Mouse (Mus musculus): ENCODE measurements around the gene Hoxd10.

Gene Hoxd10

DNA sequence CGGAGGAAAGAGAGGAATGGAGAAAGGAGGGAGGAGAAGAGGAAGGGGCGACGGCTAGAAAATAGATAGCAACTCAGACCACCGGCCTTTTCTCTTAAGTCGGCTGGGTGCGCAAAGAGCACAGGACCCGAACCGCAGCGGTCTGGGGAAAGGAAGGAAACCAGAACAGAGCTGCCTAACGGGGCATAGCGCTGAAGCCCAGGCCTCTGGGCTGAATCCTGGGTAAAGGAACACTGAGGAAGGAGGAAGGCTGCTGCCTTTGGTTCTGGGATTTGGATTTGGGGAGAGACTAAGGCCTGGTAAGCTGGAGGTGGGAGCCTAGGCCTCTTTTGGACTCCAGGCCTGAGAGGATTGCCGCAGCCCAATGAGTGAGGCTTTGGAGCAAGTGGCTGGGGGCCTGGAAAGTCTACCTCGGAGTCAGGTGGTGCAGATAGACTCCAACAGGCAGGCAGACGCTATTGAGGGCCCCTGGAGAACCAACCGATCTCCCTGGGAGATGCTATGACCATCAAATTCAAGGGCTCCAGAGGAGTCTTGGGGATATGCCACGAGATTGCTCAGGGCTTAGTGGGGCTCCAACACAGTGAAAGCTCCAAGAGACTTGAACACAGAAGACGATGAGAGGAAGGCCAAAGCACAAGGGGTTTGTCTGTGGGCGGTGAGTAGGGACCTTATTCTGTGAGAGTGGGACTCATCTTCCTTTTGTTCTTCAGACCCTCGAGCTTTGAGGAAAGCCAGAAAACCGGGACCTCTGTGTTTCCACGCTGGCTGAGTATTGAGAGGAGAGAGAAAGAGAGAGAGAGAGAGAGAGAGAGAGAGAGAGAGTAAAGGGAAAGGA, 10.9 kb upstream of the Hoxd10 start:
- DNase-seq (ENCODE audit: low spot score in 2 of 2), result no peak

DNA sequence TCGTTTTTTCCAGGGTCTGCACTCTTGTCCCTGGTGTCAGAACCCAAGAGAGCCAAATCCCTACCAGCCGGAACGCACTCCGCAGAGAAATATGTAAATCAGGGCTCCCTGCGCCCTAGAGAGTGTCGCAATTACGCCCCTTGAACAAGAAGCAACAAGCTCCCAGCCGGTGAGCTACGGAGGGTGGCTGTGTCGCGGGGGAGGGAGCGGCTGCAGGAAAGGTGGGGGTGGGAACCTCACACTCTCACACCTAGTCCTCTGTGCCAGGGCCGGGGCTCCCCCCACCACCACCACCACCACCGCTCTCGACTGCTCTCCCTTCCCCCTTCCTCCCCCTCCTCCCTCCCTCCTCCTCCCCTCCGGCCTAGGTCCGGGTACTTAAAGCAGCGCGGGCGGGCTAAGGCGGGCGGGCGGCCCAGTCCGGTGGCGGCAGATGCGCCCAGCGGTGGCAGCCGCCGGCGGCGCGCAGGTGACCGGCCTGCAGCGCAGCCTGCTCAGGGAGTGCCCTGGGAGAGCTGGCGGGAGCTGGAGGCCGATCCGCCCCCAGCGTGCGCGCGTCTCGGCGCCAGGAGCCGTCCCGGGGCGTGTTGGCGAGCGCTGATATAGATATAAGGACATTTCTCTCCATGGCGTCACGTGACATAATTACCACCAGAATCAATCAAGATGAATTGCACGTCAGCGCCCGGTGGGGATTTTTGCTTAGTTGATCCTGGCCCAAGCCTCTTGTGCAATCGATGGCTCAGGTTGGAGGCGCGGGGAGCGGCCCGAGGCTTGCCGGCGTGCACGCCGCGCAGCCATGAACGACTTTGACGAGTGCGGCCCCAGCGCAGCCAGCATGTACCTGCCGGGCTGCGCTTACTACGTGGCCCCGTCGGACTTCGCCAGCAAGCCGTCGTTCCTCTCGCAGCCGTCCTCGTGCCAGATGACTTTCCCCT, 9.9 kb upstream of the Hoxd10 start:
- DNase-seq (ENCODE audit: low spot score in 2 of 2), result no peak

DNA sequence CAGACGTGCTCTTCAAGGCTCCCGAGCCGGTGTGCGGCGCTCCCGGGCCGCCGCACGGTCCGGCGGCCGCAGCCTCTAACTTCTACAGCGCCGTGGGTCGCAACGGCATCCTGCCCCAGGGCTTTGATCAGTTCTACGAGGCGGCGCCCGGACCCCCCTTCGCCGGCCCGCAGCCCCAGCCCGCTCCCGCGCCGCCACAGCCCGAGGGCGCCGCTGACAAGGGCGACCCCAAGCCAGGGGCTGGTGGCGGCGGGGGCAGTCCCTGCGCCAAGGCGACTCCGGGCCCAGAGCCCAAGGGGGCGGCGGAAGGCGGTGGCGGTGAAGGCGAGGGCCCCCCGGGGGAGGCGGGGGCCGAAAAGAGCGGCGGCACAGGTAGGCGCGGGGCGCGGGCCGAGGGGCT, 8.9 kb upstream of the Hoxd10 start:
- no peak for DNase-seq (ENCODE audit: low spot score in 2 of 2)

DNA sequence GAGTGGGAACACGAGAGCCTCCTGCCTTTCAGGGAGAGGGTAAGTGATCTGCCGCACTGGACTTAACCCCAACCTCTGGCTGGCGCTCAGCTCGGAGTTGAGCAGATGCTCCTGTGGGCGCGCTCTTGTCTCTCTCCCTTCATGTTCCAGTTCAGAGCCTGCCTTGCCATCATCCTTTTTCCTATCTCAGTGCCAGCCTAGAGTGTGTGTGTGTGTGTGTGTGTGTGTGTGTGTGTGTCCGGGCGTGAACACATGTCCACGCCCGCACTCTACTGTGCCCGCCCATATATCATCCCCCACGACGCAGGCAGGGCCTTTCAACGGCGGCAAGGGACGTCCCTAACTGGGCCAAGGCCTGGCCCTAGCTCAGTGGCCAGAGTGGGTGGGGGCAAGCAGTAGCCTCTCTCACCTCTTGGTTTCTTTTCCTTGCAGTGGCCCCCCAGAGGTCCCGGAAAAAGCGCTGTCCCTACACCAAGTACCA, 8.2 kb upstream of the Hoxd10 start:
- DNase-seq (ENCODE audit: low spot score in 2 of 2), result no peak

DNA sequence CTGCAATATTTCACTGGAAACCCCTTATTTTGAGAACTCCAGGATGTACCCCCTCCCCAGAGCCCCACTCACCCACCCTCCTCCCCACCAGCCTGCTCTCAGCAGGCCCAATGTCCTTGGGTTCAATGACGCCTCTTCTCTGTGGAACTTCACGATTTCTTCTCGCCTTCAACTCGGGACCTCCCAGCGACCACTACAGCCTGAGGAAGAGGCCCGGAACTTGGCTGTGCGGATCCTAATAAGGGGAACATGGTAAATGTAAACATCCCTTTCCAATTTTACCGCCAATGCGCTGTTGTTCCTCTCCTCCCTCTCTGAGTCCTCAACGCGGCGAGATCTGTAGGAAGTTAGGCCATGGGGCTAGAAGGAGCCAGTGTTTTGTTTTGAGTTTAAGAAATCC, 7.6 kb upstream of the Hoxd10 start:
- no peak for DNase-seq (ENCODE audit: low spot score in 2 of 2)

DNA sequence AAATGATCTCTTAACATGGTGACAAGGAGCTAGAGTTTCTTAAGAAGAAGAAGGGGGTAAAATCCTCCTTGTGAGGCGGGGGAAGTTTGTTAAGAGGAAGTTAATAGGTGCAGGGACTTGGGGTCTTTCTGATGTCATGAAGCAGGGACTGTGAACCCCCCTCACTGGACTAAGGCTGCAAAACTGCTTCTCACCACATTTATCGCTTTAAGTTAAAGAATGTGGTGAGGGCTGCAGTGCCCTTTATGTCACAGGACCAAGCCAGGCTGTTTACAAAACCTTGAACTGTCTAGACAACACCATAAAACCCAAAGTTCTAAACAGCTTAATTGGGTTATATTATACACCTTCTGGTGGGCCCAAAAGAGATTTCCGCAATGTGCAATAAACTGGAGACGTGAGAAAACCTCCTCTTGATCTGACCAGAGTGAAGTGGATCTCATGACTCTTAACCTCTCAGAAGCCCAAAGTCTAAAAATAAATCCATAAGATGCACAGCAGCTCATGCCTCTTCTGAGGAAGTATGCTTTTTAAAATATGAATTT, 6.6 kb upstream of the Hoxd10 start:
- no peak for DNase-seq (ENCODE audit: low spot score in 2 of 2)

DNA sequence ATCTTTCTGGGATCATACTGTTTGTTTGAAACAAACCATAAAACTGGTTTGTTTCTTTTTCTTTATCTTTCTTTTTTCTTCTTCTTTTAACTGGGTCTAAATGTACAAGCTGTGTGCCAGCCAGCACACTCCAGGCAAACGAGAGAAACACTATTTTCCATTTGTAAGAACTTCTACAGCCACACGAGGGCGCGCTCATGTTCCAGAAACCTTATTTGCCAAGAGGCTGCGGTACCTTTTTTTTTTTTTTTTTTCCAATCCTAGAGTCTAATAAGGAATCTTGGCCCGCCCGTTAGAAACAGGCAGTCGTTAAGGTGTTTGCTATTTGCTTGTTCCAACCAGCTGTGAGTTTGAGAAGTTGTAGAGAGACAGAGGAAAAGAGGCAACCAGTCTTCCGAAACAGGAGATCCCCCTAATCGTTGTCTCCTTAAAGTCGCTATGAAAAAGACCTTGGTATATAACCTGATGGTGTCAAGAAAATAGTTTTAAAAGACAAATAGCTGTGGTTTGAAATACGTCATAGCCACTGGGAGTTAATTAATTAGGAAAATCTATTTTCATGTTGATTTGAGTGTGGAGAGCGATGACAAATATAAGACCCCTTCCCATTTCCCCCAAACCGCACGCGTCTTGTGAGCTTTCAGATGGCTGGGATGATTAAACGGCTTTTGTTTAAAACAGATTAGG, 5.3 kb upstream of the Hoxd10 start:
- no peak for DNase-seq (ENCODE audit: low spot score in 2 of 2)

DNA sequence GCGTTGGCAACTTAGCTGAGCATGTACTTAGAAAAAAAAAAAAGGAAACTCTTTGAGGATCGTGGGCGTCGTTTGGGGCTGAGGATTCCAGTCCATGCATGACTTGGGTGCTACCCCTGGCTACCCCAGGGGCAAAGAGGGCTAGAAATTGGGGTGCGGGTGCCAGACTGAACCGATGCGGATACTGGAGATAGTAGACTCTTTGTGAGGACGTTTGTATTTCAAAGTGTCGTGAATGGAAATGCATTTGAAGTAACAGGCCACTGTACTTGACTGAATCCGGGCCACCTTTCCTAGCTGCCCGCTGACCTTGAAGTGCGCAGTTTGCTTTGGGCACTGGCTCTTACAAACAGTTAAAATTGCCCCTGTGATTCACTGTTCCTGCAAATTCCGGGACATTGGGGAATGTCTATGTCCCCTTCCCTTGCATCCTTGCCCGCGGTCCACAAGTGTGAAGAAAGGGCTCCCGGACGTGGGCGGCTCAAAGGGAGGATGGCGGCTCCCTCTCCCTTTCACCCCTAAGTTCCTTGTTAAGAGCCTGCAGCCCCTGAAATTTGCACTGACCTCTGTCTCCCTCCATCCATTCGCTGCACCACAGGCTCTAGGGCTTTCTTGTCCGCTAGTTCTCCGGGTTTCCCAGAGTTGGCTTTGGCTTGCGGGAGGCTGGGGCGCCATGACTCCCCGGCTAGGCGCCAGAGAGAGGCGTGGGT, 4.6 kb upstream of the Hoxd10 start:
- DNase-seq (ENCODE audit: low spot score in 2 of 2), result no peak

DNA sequence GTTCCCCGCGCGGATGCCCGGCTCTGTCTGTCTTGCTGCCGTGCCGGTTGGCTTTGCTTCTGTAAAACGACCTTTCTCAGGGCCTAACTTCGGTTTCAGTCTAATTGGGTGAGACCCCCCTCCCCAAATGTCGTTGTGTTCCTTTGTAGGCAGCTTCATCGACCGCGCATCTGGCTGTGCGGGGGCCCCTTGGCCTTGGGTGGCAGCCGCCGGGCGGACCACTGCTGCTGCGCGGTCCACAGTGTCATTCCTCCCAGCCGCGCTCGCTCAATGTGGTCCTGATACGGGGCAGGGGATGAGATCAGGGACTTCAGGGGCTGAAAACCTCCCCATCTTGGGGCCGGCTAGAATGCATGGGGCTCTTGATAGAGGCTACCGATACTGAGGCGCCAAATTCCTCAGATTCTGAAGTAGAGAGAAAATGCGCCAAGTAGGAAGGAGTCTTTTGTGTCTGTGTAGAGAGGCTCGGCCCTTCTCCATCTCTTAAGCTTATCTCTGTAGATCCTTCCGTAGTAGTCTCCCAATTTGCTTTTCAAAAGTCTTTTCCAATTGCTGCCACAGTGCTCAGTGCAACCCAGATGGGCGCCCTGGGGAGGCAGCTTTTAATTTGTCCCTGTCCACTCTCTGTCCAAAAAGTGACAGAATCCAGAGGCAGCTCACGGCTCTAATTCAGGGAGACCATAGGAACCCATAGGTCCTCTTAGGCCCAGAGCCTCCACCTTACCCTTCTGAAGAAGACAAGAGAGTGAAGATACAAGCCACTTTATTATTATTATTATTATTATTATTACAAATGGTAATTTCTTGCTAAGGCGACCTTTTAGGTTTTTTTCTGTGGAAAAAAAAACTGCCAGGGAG, 3.8 kb upstream of the Hoxd10 start:
- DNase-seq (ENCODE audit: low spot score in 2 of 2), result no peak

DNA sequence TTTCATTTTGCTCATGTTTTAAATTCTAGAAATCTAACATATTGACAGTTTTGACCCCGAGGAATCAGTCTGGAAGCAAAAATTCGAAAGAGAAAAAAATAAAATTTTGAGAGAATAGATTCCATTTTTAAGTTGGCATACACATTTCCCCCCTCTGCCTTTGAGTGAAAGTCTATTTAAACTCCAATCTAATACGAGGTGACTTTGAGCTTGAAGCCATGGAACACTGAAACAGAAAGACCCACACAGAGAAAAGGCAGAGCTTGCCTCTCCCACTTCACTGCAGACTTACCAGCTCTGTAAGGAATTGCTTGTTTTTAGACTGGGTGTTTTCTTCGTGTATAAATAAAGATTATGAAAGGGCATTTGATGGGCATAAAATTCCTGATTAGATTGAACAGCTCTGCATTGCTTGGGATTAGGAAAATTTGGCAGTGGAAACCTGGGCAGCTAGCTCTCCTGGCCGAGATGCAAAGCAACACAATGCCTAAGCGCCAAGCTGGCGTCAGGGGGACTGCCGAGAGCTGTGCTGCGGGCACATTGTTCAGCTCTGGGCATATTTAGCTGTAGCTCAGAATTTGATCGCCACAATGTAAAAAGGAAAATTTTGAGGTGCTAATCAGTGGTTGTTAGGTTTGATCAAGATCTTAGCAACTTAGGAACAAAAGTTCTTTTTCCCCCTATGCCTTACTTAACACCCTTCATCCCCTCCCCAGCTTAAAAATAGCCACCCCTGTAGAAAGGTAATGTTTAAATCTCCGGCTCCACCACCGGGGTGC, 2.7 kb upstream of the Hoxd10 start:
- no peak for DNase-seq (ENCODE audit: low spot score in 2 of 2)

DNA sequence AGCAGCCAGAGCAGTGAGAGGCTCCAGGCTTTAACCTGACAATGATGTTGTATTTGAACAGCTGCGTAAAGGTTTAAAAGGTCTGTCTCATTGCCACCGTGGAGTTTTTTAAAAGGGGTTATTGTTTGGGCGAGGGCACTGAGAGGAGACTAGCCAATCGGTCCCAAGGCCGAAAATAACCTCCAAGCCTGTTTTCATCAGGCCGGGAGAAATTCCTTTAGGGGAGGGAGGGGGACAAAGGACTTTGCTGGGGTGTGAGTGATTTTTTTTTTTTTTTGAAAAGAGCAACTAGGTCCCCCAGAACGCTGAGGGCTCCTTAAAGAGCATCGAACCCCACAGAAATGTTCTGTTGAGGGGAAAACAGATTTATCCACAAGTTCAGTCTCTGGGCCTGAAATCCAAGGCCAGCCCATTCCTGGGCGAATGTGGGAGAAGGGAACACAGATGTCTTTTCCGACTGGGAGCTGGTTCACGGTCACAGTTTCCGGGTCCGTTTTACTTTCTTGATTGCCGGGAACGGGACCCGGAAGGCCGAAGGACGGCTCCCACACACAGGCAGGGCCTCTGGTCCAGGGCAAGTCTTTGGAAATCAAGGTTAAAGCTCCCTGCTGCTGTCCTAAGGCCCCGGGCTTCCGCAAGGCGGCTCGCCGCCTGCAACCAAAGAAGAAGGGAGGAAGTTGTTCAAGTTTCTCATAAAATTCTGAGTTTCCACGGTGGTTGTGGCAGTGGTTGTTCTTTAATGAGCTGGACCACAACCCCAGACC, 2.0 kb upstream of the Hoxd10 start:
- DNase-seq (ENCODE audit: low spot score in 2 of 2), result no peak

DNA sequence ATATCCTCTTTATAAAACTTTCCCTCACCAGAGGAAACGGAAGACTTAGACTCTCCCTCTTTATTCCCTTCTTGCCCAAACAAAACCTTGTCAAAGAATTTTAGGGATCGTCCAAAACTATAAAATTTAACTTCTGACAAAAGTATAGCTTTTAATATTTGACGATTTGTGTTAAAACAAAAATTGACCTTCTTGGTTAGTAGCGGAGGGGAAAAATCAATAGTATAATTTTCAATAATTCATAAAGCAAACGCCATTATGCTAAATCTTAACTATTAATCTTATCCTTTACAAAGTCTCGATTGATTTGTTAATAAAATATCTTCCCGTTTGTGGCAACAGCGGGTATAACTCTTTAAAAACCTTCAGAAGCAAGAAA, 1.4 kb upstream of the Hoxd10 start:
- no peak for DNase-seq (ENCODE audit: low spot score in 2 of 2)

DNA sequence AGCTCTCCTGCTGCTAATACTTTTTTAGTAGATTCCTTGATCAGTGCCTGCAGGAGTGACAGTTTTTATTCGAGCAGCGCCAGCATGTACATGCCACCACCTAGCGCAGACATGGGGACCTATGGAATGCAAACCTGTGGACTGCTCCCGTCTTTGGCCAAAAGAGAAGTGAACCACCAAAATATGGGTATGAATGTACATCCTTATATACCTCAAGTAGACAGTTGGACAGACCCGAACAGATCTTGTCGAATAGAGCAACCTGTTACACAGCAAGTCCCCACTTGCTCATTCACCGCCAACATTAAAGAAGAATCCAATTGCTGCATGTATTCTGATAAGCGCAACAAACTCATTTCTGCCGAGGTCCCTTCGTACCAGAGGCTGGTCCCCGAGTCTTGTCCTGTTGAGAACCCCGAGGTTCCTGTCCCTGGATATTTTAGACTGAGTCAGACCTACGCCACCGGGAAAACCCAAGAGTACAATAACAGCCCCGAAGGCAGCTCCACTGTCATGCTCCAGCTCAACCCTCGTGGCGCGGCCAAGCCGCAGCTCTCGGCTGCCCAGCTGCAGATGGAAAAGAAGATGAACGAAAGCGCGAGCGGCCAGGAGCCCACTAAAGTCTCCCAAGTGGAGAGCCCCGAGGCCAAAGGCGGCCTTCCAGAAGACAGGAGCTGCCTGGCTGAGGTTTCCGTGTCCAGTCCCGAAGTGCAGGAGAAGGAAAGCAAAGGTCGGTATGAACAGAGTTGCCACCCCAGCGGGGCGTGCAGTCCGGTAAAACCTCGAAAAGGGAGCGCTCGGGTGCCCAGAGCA, 477 bp downstream of the Hoxd10 start:
- no peak for DNase-seq (ENCODE audit: low spot score in 2 of 2)

DNA sequence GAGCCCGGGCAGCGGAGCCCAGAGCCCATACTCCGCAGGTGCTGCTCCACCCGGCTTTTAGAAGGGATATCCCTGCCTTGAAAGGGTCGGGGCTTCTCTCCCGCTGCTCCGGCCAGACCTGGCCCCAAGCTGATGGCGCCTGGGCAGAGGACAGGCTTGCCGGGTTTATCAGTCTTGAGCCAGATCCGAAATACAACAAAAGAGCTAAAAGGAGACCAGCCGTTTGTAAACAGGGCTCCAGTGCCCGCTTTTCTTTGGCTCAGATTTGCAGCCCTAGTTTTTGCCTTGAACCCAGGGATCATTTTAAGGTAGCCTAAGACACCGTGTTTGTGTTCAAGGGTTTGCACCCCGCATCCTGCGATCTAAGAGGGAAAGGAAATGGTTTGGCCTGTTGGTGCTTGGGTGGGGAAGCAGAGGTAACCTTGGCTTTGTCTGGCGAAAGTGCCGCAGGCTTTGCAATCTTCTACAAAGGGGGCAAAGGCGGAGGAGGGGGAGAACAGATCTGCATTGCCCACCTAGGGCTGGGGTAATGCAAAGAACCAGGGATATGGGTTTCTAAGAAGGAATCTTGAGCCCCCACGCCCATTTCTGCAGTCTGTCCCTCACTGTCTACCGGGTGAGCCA, 1.2 kb downstream of the Hoxd10 start:
- DNase-seq (ENCODE audit: low spot score in 2 of 2), result no peak

DNA sequence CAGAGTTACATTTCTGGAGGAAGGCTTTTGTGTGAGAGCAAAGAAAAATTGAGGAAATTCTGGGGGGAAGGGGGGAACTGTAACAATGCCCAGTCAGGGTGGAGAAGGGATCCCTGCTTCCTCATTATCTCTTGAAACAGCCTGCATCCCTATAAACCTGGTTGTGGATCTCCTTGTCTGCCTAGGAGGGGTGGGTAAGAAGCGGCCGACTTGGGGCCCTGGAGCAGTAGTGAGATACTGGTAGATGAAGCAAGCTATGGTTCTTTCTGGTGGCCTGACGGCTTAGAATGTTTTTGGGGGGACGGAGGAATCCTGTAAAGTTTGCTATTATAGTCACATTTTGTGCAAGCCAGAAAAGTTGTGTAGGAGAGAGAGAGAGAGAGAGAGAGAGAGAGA, 1.7 kb downstream of the Hoxd10 start:
- no peak for DNase-seq (ENCODE audit: low spot score in 2 of 2)

DNA sequence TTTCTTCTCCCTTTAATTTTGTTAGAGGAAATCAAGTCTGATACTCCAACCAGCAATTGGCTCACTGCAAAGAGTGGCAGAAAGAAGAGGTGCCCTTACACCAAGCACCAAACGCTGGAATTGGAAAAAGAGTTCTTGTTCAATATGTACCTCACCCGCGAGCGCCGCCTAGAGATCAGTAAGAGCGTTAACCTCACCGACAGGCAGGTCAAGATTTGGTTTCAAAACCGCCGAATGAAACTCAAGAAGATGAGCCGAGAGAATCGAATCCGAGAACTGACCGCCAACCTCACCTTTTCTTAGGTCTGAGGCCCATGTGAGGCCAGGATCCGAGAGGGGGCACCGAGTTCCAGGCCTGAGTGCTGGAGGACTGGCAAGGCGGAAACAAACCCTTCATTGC, 2.3 kb downstream of the Hoxd10 start:
- DNase-seq (ENCODE audit: low spot score in 2 of 2), result no peak

DNA sequence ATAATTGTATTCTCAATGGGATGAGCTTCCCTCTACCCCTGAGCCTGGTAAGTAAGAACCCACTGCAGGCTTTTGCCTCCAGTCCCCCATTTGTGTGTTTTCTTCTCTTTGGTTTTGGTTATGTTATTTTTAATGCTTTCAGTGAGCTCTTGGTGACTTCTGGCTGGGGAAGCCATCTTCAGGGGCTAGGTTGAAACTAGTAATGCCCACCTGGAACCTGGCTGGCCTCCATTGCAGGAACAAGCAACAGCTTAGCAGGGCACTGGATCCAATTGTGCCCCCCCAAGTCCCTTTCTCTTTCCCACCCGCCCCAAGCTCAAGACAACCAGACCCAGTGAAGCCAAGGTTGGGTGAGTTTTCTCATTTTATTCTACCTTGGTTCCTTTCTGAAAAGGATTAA, 3.7 kb downstream of the Hoxd10 start:
- DNase-seq (ENCODE audit: low spot score in 2 of 2), result no peak
